Mouse (Mus musculus) inflammation-experienced regulatory T-cells, adult 6 months (primary cell): Measurements from ENCODE around the gene Lemd2. TPM values are rescaled to one million over a fixed set of nuclear protein-coding genes. Genes with fewer than 3 reads are reported as not detected.
"Not testable (repeated sequence)": the region's sequence is repeated elsewhere in the genome, so short reads cannot be mapped to it uniquely, and the experiment has no call there.

ENCODE experiments used
- ATAC-seq: one replicate; pipeline ENCODE4 v1.8.0; 2017
- polyA plus RNA-seq, 3 experiments: library from polyadenylated mRNA; unstranded; fragments of 100-300 nt; shearing (Covaris generic); gene quantifications; one replicate each; pipeline ENCODE4 v1.2.1; 2017

Lemd2 gene
- 10 to 100 TPM in 2 of 3 experiments, 1 to 10 TPM in 1; 9.2 to 13.0 (median 11.9) TPM for polyA plus RNA-seq

DNA sequence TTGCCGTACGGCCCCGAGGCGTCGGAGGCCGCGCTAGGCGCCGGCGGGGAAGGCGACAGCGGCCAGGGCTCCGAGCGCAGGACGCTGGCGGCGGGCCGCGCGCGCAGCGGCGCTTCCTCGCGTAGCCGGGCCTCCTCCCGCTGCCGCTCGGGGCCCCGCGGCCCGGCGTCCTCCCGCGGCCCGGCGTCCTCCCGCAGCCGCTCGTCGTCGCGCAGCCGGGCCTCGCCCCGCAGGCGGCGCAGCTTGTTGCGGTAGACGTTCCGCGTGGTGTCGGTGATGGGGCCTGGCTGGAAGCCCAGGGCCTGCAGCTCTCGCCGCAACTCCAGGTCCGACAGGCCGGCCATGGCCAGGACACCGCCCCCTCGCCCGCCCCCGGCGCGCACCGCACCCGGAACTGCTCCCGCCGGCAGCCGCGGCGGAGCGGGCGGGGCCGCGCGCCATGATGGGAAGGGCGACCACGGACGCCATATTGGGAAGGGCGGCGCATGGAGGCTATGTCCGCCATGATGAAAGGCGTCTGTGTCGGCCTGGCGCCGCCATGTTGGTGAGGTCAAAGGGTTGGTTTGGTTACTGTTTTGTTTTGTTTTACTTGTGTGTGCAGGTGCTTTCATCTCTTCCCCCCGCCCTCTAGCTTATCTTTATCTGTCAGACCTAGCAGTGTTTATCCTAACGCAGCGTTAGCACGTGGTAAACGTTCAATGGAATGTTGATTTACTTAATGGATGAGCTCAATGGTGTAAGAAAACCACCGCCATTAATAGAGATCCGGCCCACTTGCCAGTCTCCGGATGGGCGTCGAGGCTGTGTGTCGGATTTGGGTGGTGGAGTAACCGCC is at the start of gene Lemd2:
TSS of gene Lemd2 (minus strand) at position 395 of the 835 bp plus-strand sequence.
- ATAC-seq, result peak; percentile 89

DNA sequence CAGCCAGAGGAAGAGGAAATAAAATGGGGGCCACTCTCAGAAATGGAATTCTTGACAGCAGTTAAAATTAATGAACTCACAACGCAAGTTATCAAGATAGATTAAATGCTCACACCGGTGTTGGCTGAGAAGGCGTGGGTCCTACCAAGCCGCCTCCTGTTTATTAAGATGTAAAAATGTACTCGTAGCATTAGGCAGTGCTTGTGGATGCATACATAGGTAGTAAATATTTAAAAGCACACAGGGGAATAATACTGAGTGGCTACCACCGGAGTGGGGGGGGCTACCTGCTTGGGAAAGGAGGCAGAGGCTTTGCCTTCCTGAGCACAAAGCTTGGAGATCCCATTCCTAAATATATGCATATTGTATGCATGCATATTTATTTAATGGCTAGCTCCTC is 46.9 kb upstream of the Lemd2 start:
- no peak for ATAC-seq

- no peak for ATAC-seq
Observed at GRCm38 (mm10) chr17:27250461-27250860, 46.2 kb upstream of the Lemd2 start.

- ATAC-seq, result no peak
Observed at GRCm38 (mm10) chr17:27249073-27249472, 44.8 kb upstream of the Lemd2 start.

DNA sequence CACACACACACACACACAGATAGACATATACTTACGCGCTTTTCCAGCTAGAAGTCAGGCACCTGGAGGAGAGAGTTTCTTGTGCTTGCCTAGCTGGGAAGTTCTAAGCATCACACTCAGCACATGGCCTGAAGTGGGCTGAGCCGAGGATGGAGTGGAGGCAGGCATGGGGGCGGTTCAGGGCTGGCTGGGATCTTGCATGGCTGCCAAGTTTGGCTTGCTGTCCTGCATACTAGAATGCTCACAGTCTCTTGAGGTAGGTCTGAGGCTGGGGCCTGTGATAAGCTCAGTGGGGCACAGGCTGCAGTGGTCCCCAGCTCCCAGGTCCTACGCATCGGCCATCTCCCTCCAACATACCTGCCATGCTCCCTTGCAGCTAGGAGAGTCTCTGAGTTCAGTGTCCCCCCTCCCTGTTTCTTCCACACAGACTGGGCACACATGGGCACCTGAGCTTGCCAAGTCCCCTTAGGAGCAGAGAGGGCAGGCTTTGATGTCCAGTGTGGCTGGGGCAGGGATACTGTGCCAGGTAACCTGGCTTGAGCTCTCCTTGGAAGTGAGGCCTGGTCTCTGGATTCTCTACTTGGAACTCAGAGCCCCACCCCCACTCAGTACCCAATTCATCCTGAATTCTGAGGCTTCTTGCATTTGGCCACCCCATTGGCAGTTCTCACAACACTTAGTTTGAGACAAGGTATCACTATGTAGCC is 43.6 kb upstream of the Lemd2 start:
- no peak for ATAC-seq

DNA sequence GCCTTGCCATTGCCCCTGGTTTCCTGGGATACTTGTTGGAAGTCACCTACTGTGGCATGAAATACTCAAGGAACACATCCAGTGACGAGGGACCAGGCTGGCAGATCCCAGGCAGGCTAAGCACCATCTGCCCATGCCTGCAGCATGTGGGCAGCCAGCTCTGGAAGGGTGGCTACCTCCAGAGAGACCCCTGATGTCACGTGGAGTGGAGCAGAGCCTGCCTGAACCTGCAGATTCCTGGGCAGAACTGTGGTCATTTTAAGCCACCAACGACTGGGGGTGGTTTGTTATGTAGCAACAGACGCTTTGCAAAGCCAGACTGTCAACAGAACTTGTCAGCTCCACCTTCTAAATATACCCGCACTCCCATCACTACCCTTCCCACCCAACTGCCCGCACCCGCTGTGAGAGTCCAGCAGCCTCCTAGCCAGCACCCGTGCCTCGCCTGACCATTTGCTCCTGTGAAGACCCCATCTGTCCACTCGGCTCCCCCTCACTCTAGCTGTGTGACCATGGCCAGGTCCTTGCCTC is 41.6 kb upstream of the Lemd2 start:
- ATAC-seq, result no peak

- no peak for ATAC-seq
Observed at GRCm38 (mm10) chr17:27244912-27245311, 40.6 kb upstream of the Lemd2 start.

- ATAC-seq, result no peak
Observed at GRCm38 (mm10) chr17:27242194-27243189, 38.2 kb upstream of the Lemd2 start.

DNA sequence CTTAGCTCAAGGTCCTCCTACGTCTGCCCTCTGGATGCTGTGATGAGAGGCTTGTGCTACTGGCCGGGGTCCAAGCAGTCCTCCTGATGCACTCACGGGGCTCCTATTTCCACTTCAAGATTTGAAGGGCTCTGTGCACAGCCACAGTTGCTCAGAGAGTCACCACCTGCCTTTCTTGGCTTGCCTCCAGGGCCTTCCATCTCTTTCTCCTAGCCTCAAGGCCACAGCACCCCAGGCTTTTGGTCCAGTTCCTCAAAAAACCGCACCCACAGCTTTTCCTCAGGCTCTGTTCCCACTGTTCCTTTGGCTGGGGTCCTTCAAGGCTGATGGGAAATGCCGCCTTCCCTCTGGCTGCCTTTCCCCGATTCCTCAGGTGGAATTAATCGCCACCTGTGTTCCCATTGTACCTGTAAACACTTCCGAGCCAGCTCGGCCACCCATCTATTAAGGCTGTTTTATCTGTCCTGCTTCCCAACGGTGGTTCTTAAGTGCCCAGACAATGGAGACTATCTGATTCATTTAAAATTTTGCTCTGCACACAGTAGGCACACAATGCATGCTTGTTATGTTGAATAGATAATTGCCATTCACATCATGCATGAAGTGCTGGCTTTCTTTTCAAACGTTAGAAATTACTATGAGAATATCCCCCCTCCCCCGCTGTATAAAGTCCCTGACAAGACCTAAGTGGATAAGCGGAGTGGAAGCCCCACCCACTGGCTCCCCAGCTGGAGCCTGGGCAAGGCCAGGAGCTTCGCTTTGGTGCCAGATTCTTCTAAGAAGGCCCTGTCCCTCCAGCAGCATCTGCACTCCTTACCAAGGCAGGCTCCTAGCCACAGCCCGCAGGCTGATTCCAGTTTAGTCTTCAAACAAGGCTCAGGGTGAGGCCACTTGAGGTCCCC is 36.5 kb upstream of the Lemd2 start:
- ATAC-seq, result no peak

DNA sequence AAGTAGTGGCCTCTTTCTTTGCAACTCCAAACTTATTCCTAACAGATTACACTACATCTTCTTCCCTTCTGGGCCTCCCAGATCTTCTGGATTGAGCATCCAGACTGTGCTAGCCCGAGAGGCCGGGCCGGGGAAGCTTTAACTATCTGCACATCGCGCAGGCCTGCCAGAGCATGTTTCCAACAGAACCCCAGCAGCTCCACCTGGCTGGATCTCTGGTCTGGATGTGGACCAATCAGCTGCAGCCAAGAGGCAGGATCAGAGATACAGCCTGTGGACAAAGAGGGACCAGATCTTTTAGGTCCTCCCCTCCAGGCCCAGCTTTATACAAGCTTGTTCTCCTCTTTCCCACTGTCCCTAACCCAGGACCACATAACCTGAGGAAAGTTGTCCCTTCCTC is 35.7 kb upstream of the Lemd2 start:
- ATAC-seq, result no peak

DNA sequence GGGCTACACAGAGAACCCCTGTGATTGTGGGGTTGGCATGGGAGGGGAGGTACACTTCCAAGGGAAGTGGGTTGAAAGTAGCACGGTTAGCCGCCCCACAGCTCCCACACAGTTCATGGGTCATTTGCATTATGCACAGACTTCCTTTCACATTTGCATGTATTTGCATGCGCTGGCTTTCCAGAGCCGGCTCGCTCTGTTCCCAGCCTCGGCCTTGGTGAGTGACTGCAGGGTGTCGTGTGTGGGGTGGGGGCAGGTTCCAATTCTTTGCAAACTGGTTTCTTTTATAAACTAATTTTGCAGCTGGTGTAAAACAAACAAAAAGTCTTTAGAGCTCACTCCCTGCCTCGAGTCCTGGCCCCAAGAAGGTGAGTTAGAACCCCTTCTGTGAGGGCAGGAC is 34.4 kb upstream of the Lemd2 start:
- ATAC-seq, result no peak

DNA sequence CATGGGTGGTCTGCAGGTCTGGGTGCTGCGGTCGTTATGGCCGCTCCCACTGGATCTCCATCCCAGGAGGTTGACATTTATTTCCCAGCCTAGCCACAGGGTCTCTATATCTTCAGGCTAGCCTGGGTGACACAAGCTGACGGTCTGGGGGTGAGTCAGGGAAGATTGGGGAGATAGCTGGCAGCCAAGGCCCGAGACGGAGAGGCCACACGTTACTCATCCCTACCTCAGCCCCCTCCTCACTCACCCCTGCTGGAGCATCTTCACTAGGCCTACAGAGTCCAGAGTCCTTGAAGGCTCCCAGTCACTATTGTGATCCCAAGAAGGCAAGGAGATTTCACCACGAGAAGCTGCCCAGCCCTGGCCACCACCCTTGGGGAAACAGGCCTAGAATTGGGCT is 33.5 kb upstream of the Lemd2 start:
- no peak for ATAC-seq

- no peak for ATAC-seq
Observed at GRCm38 (mm10) chr17:27233298-27233697, 29.0 kb upstream of the Lemd2 start.

- ATAC-seq, result no peak
Observed at GRCm38 (mm10) chr17:27232176-27232575, 27.9 kb upstream of the Lemd2 start.

DNA sequence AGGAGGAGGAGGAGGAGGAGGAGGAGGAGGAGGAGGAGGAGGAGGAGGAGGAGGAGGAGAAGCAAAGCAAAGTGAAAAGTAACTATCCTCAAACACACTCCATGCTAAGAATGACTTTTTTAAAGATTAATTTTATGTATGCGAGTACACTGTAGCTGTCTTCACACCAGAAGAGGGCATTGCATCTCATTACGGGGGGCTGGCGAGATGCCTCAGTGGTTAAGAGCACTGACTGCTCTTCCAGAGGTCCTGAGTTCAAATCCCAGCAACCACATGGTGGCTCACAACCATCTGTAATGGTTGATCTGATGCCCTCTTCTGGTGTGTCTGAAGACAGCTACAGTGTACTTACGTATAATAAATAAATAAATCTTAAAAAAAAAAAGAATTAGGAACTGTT is 27.3 kb upstream of the Lemd2 start:
- not testable (repeated sequence) for ATAC-seq

DNA sequence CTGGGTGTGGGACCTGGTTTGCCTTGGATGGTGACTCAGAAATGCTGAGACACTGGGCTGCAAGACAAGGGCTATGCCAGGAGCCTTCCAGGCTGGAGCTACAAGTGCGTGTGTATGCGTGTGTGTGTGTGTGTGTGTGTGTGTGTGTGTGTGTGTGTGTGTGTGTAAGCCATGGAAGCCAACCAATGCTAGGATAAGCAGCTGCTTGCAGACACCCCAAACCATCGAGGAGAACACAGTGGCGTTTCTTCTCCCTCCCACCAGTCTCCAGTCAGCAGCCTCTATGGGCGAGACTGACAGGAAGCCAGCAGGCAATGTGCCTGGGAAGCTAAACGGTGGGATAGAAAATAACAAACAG is 26.9 kb upstream of the Lemd2 start:
- ATAC-seq, result no peak

GRCm38 (mm10) chr17:27230455-27231145 is 26.3 kb upstream of the Lemd2 start:
- no peak for ATAC-seq

- ATAC-seq, result no peak
Observed at GRCm38 (mm10) chr17:27229710-27230454, 25.6 kb upstream of the Lemd2 start.

GRCm38 (mm10) chr17:27228216-27228915 is 24.1 kb upstream of the Lemd2 start:
- ATAC-seq, result no peak
